Mouse (Mus musculus) megakaryocyte, adult 5-6 weeks (primary cell): Measurements from ENCODE around the gene Arap1. TPM values are rescaled to one million over a fixed set of nuclear protein-coding genes. Genes with fewer than 3 reads are reported as not detected.

Experiments
- total RNA-seq, 2 experiments: library from RNA; stranded (forward) in 1 of 2; stranded (reverse) in 1 of 2; fragments of 153-499, 151-499 nt in 1 of 2; fragments of 221-1000, 200-1000 nt in 1 of 2; gene quantifications; 2 replicates each; pipeline versions ENCODE4 v1.2.3 to v1.2.4; 2015 to 2017

Arap1 gene
- total RNA-seq, 2 experiments from 2014 or later: 152 to 245 TPM

Other genes starting within 250 kb of the Arap1 start
- gene Atg16l2, start 45.8 kb upstream of the Arap1 start, total RNA-seq (2015): 16.2 and 20.2 TPM in 2 replicates
- gene Atg16l2, start 45.8 kb upstream of the Arap1 start, total RNA-seq (2017): 9.9 and 15.3 TPM in 2 replicates
- 22.3 and 23.9 TPM in 2 replicates for gene Stard10, start 31.0 kb upstream of the Arap1 start, total RNA-seq (2015)
- gene Stard10, start 31.0 kb upstream of the Arap1 start, total RNA-seq (2017): 8.2 and 8.4 TPM in 2 replicates
- 10.2 TPM in 1 of 2 replicates, not detected in the other for gene Gm45837, start 62.8 kb downstream of the Arap1 start, total RNA-seq (2015)
- gene Gm45837, start 62.8 kb downstream of the Arap1 start, total RNA-seq (2017): 35.6 TPM in 1 of 2 replicates, not detected in the other
- gene Pde2a, start 73.6 kb downstream of the Arap1 start, total RNA-seq (2015): 35.4 and 37.5 TPM in 2 replicates
- gene Pde2a, start 73.6 kb downstream of the Arap1 start, total RNA-seq (2017): 25.7 and 65.8 TPM in 2 replicates
- gene Art2b, start 237.5 kb downstream of the Arap1 start, total RNA-seq (2015): 0.21 and 0.36 TPM in 2 replicates
- gene Art2b, start 237.5 kb downstream of the Arap1 start, total RNA-seq (2017): 0.07 and 0.81 TPM in 2 replicates